Mouse (Mus musculus): ENCODE measurements around the gene Ppt2. TPM values are rescaled to one million over a fixed set of nuclear protein-coding genes. Genes with fewer than 3 reads are reported as not detected.

The Ppt2 gene
- total and polyA plus RNA-seq, 3 experiments: 5.5 to 35.1 (median 17.1) TPM

DNA sequence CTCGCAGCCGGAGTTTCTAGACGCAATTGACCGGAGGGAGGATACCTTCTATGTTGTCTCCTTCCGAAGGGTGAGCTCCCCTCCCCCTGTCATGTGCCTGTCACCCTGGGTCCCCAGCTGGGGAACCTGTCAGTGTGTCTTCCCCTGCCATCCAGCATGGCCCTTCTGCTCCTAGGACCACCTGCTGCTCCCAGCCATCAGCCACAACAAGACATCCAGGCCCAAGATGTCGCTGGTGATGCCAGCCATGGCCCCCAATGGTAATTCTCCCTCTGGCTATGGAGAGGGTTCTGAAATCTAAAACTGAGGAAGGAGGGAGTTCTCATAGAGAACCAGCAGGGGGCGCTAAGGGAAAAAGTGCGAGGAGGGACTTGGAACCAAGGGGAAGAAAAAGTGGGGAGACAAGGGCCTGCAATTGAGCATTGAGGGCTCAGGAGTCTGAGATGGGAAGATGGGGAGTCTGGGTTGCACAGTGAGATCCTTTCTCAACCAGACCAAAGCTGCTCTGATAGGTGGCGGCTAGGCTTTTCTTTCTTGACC, 25.5 kb upstream of the Ppt2 start:
- H3K36me3 ChIP-seq (replicated peaks): peaks cover 73% of the 10 kb centered on the region
- no peak for ATAC-seq (ENCODE audit: extremely low read depth, insufficient number of reproducible peaks, low FRiP score, poor library complexity, severe bottlenecking)
- DNase-seq (ENCODE audit: low spot score): peak; percentile 43
- TF ChIP-seq CTCF (IDR thresholded peaks at IDR 0.05; ENCODE audit: low read depth, low read length): peak; percentile 68
- no peak for TF ChIP-seq TAL1 (conservative IDR thresholded peaks at IDR 0.05; ENCODE audit: low read depth, low read length)
- H3K4me1 ChIP-seq (ENCODE audit: insufficient read depth, low read depth, low read length): peaks cover 26% of the 10 kb centered on the region
- peaks cover 15% of the 10 kb centered on the region for H3K27me3 ChIP-seq (ENCODE audit: insufficient read depth, low read length)
- H3K4me3 ChIP-seq (ENCODE audit: low read depth, low read length): no peak overlapping the region
- H3K9me3 ChIP-seq (replicated peaks): no peaks in the 10 kb centered on the region

DNA sequence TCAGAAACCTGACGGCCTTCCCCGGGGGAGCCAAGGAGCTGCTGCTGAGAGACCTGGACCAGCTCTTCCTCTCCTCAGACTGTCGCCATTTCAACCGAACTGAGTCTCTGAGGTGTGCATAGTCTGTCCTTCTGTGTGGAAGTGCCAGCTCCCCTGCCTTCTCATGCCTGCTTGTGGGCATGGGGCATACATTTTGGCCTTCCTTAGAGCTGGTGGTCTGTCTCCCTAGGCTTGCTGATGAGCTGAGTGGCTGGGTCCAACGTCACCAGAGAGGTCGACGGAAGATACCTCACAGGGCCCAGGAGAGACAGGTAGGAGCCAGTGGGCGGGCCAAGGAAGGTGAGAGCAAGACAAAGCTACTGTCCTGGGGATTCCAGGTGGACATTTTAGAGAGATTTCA, 24.7 kb upstream of the Ppt2 start:
- peaks cover 8% of the 10 kb centered on the region; the same call in 1 of the 2 replicates for H3K27me3 ChIP-seq (ENCODE audit: insufficient read depth, low read length)

DNA sequence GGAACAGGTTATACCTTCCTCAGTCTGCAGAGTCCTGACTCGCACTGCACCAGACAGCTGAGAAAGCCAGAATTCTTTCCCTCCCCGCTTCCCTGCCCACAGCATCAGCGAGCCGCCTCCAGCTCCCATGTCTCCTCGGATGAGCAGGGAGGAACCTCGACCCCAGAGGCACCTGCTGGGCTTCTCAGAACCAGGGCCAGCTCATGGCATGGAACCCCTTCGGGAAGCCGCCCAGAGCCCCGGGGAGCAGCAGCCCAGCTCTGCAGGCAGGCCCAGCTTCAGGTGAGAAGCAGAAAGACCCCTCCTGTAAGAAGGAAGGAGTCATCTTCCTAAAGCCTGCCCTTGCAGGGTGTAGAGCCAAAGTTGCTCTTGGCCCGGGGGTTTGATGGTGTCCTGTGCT, 24.2 kb upstream of the Ppt2 start:
- Histone ChIP-seq H3K4me3 (ENCODE audit: low read depth, low read length) (no peak overlapping the region), H3K27me3 (ENCODE audit: insufficient read depth, low read length) (peaks cover 8% of the 10 kb centered on the region; the same call in 1 of the 2 replicates), H3K9me3 (replicated peaks) (no peaks in the 10 kb centered on the region), H3K36me3 (replicated peaks) (peaks cover 81% of the 10 kb centered on the region), H3K4me1 (ENCODE audit: insufficient read depth, low read depth, low read length) (peaks cover 38% of the 10 kb centered on the region)
- TF ChIP-seq GATA1 (IDR thresholded peaks at IDR 0.05; ENCODE audit: borderline replicate concordance, low read length): no peak
- ATAC-seq (ENCODE audit: extremely low read depth, insufficient number of reproducible peaks, low FRiP score, poor library complexity, severe bottlenecking) (no peak), DNase-seq (ENCODE audit: low spot score) (no peak)

More for the DNA sequence above, 24.7 kb upstream of the Ppt2 start:
- ATAC-seq (ENCODE audit: extremely low read depth, insufficient number of reproducible peaks, low FRiP score, poor library complexity, severe bottlenecking) (no peak), DNase-seq (ENCODE audit: low spot score) (no peak)
- H3K4me3 ChIP-seq (ENCODE audit: low read depth, low read length): no peak overlapping the region
- peaks cover 81% of the 10 kb centered on the region for H3K36me3 ChIP-seq (replicated peaks)
- TF ChIP-seq GATA2 (IDR thresholded peaks at IDR 0.05; ENCODE audit: borderline replicate concordance, low read depth, low read length) (no peak), POLR2AphosphoS5 (IDR thresholded peaks at IDR 0.05; ENCODE audit: insufficient replicate concordance, low read depth, low read length) (no peak), TAL1 (conservative IDR thresholded peaks at IDR 0.05; ENCODE audit: low read depth, low read length) (no peak), CTCF (IDR thresholded peaks at IDR 0.05; ENCODE audit: low read depth, low read length) (no peak), GATA1 (IDR thresholded peaks at IDR 0.05; ENCODE audit: borderline replicate concordance, low read length) (no peak)
- peaks cover 34% of the 10 kb centered on the region for H3K4me1 ChIP-seq (ENCODE audit: insufficient read depth, low read depth, low read length)
- H3K9me3 ChIP-seq (replicated peaks): no peaks in the 10 kb centered on the region

GRCm38 (mm10) chr17:34651507-34652221, 23.4 kb upstream of the Ppt2 start:
- no peak for DNase-seq (ENCODE audit: low spot score)
- peaks cover 43% of the 10 kb centered on the region for H3K4me1 ChIP-seq (ENCODE audit: insufficient read depth, low read depth, low read length)
- peaks cover 5% of the 10 kb centered on the region; the same call in 1 of the 2 replicates for H3K27me3 ChIP-seq (ENCODE audit: insufficient read depth, low read length)
- no peak overlapping the region for H3K4me3 ChIP-seq (ENCODE audit: low read depth, low read length)
- ATAC-seq (ENCODE audit: extremely low read depth, insufficient number of reproducible peaks, low FRiP score, poor library complexity, severe bottlenecking): no peak
- H3K9me3 ChIP-seq (replicated peaks): no peaks in the 10 kb centered on the region
- peaks cover 81% of the 10 kb centered on the region for H3K36me3 ChIP-seq (replicated peaks)
- TF ChIP-seq GATA2 (IDR thresholded peaks at IDR 0.05; ENCODE audit: borderline replicate concordance, low read depth, low read length) (no peak), TAL1 (conservative IDR thresholded peaks at IDR 0.05; ENCODE audit: low read depth, low read length) (no peak), GATA1 (IDR thresholded peaks at IDR 0.05; ENCODE audit: borderline replicate concordance, low read length) (no peak), POLR2AphosphoS5 (IDR thresholded peaks at IDR 0.05; ENCODE audit: insufficient replicate concordance, low read depth, low read length) (no peak), CTCF (IDR thresholded peaks at IDR 0.05; ENCODE audit: low read depth, low read length) (no peak)

GRCm38 (mm10) chr17:34650781-34651180, 22.5 kb upstream of the Ppt2 start:
- Histone ChIP-seq H3K36me3 (replicated peaks) (peaks cover 84% of the 10 kb centered on the region), H3K27me3 (ENCODE audit: insufficient read depth, low read length) (no peaks in the 10 kb centered on the region), H3K9me3 (replicated peaks) (no peaks in the 10 kb centered on the region), H3K4me3 (ENCODE audit: low read depth, low read length) (no peak overlapping the region), H3K4me1 (ENCODE audit: insufficient read depth, low read depth, low read length) (peaks cover 45% of the 10 kb centered on the region)
- ATAC-seq (ENCODE audit: extremely low read depth, insufficient number of reproducible peaks, low FRiP score, poor library complexity, severe bottlenecking) (no peak), DNase-seq (ENCODE audit: low spot score) (no peak)
- TF ChIP-seq CTCF (IDR thresholded peaks at IDR 0.05; ENCODE audit: low read depth, low read length) (no peak), POLR2AphosphoS5 (IDR thresholded peaks at IDR 0.05; ENCODE audit: insufficient replicate concordance, low read depth, low read length) (no peak), GATA2 (IDR thresholded peaks at IDR 0.05; ENCODE audit: borderline replicate concordance, low read depth, low read length) (no peak), GATA1 (IDR thresholded peaks at IDR 0.05; ENCODE audit: borderline replicate concordance, low read length) (no peak), TAL1 (conservative IDR thresholded peaks at IDR 0.05; ENCODE audit: low read depth, low read length) (no peak)

GRCm38 (mm10) chr17:34649106-34649864, 21.0 kb upstream of the Ppt2 start:
- no peak for DNase-seq (ENCODE audit: low spot score)
- no peak for TF ChIP-seq CTCF (IDR thresholded peaks at IDR 0.05; ENCODE audit: low read depth, low read length)
- no peak for TF ChIP-seq TAL1 (conservative IDR thresholded peaks at IDR 0.05; ENCODE audit: low read depth, low read length)
- no peak for TF ChIP-seq POLR2AphosphoS5 (IDR thresholded peaks at IDR 0.05; ENCODE audit: insufficient replicate concordance, low read depth, low read length)
- no peak for TF ChIP-seq GATA2 (IDR thresholded peaks at IDR 0.05; ENCODE audit: borderline replicate concordance, low read depth, low read length)
- no peak for TF ChIP-seq GATA1 (IDR thresholded peaks at IDR 0.05; ENCODE audit: borderline replicate concordance, low read length)
- Histone ChIP-seq H3K9me3 (replicated peaks) (no peaks in the 10 kb centered on the region), H3K27me3 (ENCODE audit: insufficient read depth, low read length) (no peaks in the 10 kb centered on the region), H3K4me1 (ENCODE audit: insufficient read depth, low read depth, low read length) (peaks cover 44% of the 10 kb centered on the region), H3K4me3 (ENCODE audit: low read depth, low read length) (no peak overlapping the region), H3K36me3 (replicated peaks) (peaks cover 74% of the 10 kb centered on the region)
- ATAC-seq (ENCODE audit: extremely low read depth, insufficient number of reproducible peaks, low FRiP score, poor library complexity, severe bottlenecking): no peak
